Mouse (Mus musculus): ENCODE results near the gene Stim2.

GRCm38 (mm10) chr5:54024610-54025009 is 26.3 kb downstream of the Stim2 start:
- TF ChIP-seq ZKSCAN1 (IDR thresholded peaks at IDR 0.05; ENCODE audit: low read depth, low read length) (no peak), POLR2A (IDR thresholded peaks at IDR 0.05; ENCODE audit: control insufficient read depth in 1 of 2, insufficient read depth in 1 of 2, low read depth in 1 of 2, low read length in 2 of 2, poor library complexity in 1 of 2) (no peak), TAL1 (IDR thresholded peaks at IDR 0.05; ENCODE audit: low read length) (no peak), ELF1 (IDR thresholded peaks at IDR 0.05; ENCODE audit: low read depth, low read length) (no peak), CTCF (IDR thresholded peaks at IDR 0.05 in 2 of 3, conservative IDR thresholded peaks at IDR 0.05 in 1 of 3; ENCODE audit: control insufficient read depth in 1 of 3, insufficient read depth in 1 of 3, low read depth in 2 of 3, low read length in 3 of 3, poor library complexity in 1 of 3, severe bottlenecking in 1 of 3) (no peak), CHD1 (IDR thresholded peaks at IDR 0.05; ENCODE audit: low read depth, low read length) (no peak)

Data from MEL (cell line).